Mouse (Mus musculus): ENCODE data around the gene Gm10190.
"Not testable (repeated sequence)": the region's sequence is repeated elsewhere in the genome, so short reads cannot be mapped to it uniquely, and the experiment has no call there.

Gm10190 gene

GRCm38 (mm10) chr17:80372989-80373725 lies at the start of gene Gm10190:
Gene Gm10190 (minus strand): TSS chr17:80373541.
- in situ Hi-C loops (cut with MboI; ENCODE audit: low pct_unique_long_range_greater_than_20kb in 1 of 2, low sequenced_read_pairs in 2 of 2, unreplicated experiment in 1 of 2) = no loop called here

DNA sequence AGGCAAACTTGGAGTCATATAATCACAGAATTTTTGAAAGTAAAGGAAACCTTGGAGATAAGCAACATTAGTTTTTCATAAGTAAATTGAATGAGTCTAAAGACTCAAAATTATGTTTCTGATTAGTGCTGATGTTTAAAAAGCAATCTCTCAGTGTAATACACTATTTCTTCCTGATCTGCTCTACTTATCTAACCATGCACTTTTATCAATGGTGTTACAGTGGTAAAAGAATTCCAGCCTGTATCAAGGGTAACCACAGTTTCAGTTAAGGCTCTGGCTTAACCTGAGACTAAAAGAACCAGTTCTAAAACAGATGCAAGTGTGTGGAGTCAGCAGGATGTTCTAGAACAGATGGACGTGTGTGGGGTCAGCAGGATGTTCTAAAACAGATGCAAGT lies 47.7 kb upstream of the Gm10190 start:
- in situ Hi-C loops (cut with MboI; ENCODE audit: low pct_unique_long_range_greater_than_20kb in 1 of 2, low sequenced_read_pairs in 2 of 2, unreplicated experiment in 1 of 2) = no loop called here

- in situ Hi-C loops (cut with MboI; ENCODE audit: low pct_unique_long_range_greater_than_20kb in 1 of 2, low sequenced_read_pairs in 2 of 2, unreplicated experiment in 1 of 2) = no loop called here
Observed at GRCm38 (mm10) chr17:80418572-80419210, 45.4 kb upstream of the Gm10190 start.

GRCm38 (mm10) chr17:80411182-80411581 lies 37.8 kb upstream of the Gm10190 start:
- in situ Hi-C loops (cut with MboI; ENCODE audit: low pct_unique_long_range_greater_than_20kb in 1 of 2, low sequenced_read_pairs in 2 of 2, unreplicated experiment in 1 of 2) = no loop called here

GRCm38 (mm10) chr17:80398243-80398642 lies 24.9 kb upstream of the Gm10190 start:
- in situ Hi-C loops (cut with MboI; ENCODE audit: low pct_unique_long_range_greater_than_20kb in 1 of 2, low sequenced_read_pairs in 2 of 2, unreplicated experiment in 1 of 2) = no loop called here

- in situ Hi-C loops (cut with MboI; ENCODE audit: low pct_unique_long_range_greater_than_20kb in 1 of 2, low sequenced_read_pairs in 2 of 2, unreplicated experiment in 1 of 2) = no loop called here
Observed at GRCm38 (mm10) chr17:80391423-80392403, 18.4 kb upstream of the Gm10190 start.

- in situ Hi-C loops (cut with MboI; ENCODE audit: low pct_unique_long_range_greater_than_20kb in 1 of 2, low sequenced_read_pairs in 2 of 2, unreplicated experiment in 1 of 2) = no loop called here
Observed at GRCm38 (mm10) chr17:80390024-80390423, 16.7 kb upstream of the Gm10190 start.

DNA sequence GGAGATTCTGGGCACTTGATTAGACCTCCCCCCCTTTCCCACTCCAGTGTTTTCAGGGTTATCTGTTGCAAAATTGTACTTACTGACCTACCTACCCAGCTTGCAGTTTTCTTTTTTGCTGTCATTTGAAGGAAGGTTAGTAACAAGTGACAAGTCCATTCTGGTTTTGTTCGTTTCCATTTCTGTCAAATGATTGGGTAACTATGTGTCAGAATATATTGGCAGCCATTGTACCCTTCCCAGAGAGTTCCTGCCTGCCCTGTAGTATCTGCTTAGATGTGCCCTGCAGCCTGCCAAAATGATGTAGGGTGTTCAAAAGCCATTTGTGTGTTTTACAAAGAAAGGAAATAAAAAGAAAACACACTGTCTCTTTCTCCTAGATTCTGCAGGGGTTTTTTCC lies 12.3 kb upstream of the Gm10190 start:
- in situ Hi-C loops (cut with MboI; ENCODE audit: low pct_unique_long_range_greater_than_20kb in 1 of 2, low sequenced_read_pairs in 2 of 2, unreplicated experiment in 1 of 2) = no loop called here

DNA sequence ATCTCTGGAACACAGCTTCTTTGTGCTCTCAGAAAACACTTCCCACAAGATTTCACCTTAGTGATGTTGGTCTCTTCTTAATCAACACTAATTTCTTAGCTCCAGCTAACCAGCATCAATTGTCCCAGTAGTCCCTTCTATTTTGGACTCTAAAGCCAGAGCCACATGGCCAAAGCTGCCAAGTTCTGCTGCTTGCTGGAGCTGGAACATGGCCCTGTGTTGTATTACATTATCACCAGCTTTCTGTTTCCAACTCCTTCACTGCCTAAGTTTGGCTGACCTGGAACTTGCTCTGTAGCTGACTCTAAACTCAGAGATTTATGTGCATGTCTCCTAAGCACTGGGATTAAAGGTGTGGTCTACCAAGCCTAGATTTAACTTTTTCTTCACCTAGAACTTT lies 5.0 kb upstream of the Gm10190 start:
- in situ Hi-C loops (cut with MboI; ENCODE audit: low pct_unique_long_range_greater_than_20kb in 1 of 2, low sequenced_read_pairs in 2 of 2, unreplicated experiment in 1 of 2) = not testable (repeated sequence)

- in situ Hi-C loops (cut with MboI; ENCODE audit: low pct_unique_long_range_greater_than_20kb in 1 of 2, low sequenced_read_pairs in 2 of 2, unreplicated experiment in 1 of 2) = no loop called here
Observed at GRCm38 (mm10) chr17:80373726-80374096, 370 bp upstream of the Gm10190 start.

GRCm38 (mm10) chr17:80368606-80369005 lies 4.7 kb downstream of the Gm10190 start:
- in situ Hi-C loops (cut with MboI; ENCODE audit: low pct_unique_long_range_greater_than_20kb in 1 of 2, low sequenced_read_pairs in 2 of 2, unreplicated experiment in 1 of 2) = loop anchor here in 1 of 2 experiments (10.0 kb wide), 1 partner anchor 186 kb away; no protein-coding TSS in a partner anchor

DNA sequence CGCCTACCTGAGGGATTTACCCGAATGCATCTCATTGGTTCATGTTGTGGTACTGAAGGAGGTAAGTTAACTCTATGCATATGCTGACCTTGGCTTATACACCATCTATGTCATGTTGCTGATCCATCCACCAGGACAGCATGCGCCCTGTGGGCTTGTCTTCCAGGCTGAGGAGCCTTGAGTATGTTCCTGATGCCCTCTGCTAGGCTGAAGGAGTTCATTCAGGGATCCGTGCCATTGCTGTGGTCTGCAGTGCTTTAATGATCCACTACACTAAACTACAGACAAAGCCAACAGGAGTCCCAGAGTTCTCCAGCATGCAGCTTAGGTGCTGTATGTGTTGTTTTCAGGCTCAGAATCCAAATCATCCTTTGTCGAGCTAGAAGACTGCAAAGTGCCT lies 6.1 kb downstream of the Gm10190 start:
- in situ Hi-C loops (cut with MboI; ENCODE audit: low pct_unique_long_range_greater_than_20kb in 1 of 2, low sequenced_read_pairs in 2 of 2, unreplicated experiment in 1 of 2) = loop anchor here in 1 of 2 experiments (10.0 kb wide), 1 partner anchor 188 kb away; no protein-coding TSS in a partner anchor

DNA sequence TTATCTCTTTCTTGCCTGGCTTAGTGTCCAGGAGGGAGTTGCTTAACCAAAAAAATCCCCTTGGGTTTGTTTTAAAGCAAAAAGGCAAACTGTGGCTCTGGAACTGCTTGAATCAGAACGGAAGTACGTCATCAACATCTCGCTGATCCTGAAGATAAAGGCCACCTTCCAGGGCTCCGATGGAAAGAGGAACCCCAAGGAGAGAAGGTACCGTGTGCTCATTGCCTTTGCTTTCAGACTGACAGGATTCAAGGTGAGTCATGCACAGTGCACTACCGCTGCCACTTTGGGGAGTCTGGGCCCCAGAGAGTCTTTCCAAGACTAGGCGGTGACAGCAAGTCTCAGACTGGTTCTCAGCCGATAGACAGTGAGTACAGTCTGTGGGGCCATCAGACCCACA lies 13.1 kb downstream of the Gm10190 start:
- in situ Hi-C loops (cut with MboI; ENCODE audit: low pct_unique_long_range_greater_than_20kb in 1 of 2, low sequenced_read_pairs in 2 of 2, unreplicated experiment in 1 of 2) = loop anchor here in 1 of 2 experiments (10.0 kb wide), 1 partner anchor 195 kb away; no protein-coding TSS in a partner anchor

DNA sequence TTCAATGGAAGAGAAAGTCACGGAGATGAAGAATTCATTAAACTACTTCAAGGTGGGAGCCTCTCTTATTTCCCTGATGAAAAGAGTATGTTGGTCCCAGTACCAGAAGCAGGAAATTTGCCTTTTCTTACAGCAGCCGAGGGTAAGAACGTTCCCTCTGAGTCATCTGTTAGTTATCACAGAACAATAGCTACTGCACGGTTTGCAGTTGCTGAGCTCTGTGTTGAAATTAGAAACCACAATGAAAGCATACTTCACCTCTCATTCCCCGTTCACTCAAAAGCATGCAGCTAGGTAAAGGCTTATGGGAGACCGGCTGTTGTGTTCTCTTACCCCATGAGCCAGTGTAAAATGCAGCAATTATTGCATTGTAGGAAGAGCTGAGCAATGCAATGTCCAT lies 26.1 kb downstream of the Gm10190 start:
- in situ Hi-C loops (cut with MboI; ENCODE audit: low pct_unique_long_range_greater_than_20kb in 1 of 2, low sequenced_read_pairs in 2 of 2, unreplicated experiment in 1 of 2) = no loop called here

GRCm38 (mm10) chr17:80346591-80347125 lies 26.7 kb downstream of the Gm10190 start:
- in situ Hi-C loops (cut with MboI; ENCODE audit: low pct_unique_long_range_greater_than_20kb in 1 of 2, low sequenced_read_pairs in 2 of 2, unreplicated experiment in 1 of 2) = no loop called here

DNA sequence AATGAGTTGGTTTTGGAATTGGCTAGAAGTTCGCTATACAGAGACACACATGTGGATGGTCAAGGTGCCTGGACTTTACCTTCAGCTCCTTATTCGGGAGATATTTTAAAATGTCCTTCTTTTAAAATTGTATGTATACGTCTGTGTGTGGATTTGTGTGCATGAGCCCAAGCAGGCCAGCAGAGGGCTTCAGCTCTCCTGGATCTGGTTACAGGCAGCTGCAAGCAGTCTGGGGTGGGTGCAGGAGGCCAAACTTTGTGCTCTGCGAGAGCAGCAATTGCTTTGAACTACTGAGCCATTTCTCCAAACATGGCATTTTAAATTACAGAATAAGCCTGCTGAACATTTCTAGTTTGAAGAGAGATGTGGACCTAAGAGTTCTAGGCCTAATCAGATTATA lies 28.1 kb downstream of the Gm10190 start:
- in situ Hi-C loops (cut with MboI; ENCODE audit: low pct_unique_long_range_greater_than_20kb in 1 of 2, low sequenced_read_pairs in 2 of 2, unreplicated experiment in 1 of 2) = no loop called here

GRCm38 (mm10) chr17:80332386-80332785 lies 41.0 kb downstream of the Gm10190 start:
- in situ Hi-C loops (cut with MboI; ENCODE audit: low pct_unique_long_range_greater_than_20kb in 1 of 2, low sequenced_read_pairs in 2 of 2, unreplicated experiment in 1 of 2) = no loop called here

DNA sequence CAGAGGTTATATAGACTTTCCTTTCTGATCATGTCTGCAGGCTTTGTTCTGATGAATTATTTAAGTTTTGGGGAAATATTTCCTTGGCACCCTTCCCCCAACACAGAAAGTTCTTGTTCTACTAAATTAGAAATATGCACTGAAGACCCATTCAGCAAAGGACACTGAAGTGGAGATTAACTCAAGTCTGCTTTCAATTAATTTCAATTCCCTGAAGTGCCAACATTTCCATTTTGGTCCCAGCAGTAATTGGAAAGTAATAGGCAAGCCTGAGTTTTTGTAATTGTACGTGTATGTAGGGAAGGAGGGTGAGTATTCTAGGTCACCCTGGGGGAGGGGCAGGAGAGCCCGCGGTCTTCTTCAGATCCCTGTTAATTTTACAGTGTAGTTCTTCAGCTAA lies 46.9 kb downstream of the Gm10190 start:
- in situ Hi-C loops (cut with MboI; ENCODE audit: low pct_unique_long_range_greater_than_20kb in 1 of 2, low sequenced_read_pairs in 2 of 2, unreplicated experiment in 1 of 2) = no loop called here

DNA sequence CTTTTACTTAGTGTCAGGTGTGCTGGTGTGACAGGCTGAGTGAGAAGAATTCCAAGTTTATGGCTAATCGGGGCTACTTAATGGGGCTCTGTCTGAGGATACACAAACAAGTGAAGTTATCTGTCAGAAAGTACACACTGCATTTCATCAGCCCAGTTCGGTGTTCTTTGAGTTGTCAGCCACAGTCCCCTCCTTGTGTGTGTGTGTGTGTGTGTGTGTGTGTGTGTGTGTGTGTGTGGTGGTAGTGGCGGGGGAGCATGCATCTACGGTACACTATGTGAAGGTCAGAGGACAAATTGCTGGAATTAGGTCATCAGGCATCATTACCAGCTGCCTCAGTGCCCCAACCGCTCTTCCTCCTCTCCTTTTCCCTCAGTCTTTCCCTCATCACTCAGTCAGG lies 47.9 kb downstream of the Gm10190 start:
- in situ Hi-C loops (cut with MboI; ENCODE audit: low pct_unique_long_range_greater_than_20kb in 1 of 2, low sequenced_read_pairs in 2 of 2, unreplicated experiment in 1 of 2) = no loop called here
